Mouse (Mus musculus) A20 (cell line): Measurements from ENCODE around the gene 9230104L09Rik.

Experiments used
- DNase-seq: peaks from one replicate; pipeline ENCODE4 v3.0.0-alpha.2; 2011; ENCODE audit warnings: low read depth, low spot score

9230104L09Rik gene

GRCm38 (mm10) chr2:148864966-148865365 lies at the start of gene 9230104L09Rik:
TSS of gene 9230104L09Rik (minus strand) at chr2:148865038.
- no peak for DNase-seq

DNA sequence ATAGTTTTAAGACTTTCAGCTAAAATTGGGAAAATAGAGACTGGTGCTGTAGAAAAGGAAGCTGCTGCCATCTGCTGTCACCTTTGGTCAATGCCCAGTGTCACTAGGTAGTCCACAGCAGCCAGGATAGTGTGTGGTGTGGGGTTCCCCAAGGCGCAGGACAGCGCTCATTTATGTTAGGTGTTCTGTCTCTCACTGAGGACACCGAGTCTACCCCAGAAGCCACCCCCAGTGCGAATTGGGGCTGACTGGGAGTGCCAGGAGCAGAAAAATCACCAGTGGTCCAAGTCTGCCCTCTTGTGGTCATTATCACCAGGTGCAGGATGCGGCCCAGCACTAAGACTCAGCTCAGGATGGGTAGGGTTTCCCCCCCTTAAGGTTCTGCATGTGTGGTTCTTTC lies 37.4 kb upstream of the 9230104L09Rik start:
- DNase-seq = peak; percentile 66

DNA sequence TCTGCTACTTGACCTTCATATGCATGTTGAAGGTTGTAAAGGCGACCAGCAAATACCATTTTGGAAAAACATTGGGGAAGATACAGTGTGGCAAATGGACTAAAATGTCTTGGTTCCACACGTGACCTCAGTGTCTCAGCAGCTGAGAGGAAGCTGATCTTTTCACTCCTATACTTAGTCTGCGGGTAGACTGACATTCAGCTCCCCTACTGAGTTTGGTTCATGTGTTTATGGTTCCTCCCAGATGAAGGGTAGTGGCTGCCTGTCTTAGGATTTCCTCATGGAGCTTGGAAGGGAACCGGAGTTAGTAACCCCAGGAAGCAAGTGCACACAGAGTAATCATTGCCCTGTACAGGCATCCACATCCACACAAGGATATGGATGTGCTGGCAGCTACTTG lies 35.5 kb upstream of the 9230104L09Rik start:
- no peak for DNase-seq

DNA sequence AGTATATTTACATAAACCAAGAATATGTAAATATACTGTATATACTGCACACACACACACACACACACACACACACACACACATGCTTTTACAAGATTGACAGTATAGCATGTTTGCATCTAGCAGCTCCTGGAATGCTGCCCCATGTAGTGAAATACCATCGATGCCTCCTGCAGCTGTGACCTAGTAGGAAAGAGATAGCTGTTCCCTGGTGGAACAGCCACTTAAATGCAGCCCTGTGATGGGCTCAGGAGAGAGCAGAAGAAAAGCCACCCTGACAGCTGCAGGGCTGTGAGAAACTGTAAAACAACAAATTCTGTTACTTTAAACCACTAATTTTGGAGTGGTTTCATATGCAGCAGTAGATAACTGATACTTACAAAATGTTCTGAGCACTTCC lies 31.4 kb upstream of the 9230104L09Rik start:
- no peak for DNase-seq

DNA sequence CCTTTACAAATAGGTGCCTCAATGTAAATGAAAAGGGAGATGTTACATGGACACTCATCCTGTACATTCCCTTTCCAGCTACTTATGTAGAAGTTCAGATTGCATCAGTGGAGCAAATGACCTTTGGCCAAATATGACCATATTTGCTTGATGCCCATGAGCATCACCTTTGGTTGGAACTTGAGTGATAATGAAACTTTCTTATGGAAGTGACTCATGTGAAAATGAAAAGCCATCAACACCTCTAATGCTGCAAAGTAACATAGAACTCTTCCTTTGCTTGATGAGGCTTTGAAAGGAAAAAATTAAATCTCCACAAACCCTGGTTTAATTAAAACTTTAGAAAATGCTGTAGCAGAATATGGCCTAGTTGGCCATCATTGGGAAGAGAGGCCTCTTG lies 28.3 kb upstream of the 9230104L09Rik start:
- no peak for DNase-seq

GRCm38 (mm10) chr2:148890021-148890851 lies 25.4 kb upstream of the 9230104L09Rik start:
- no peak for DNase-seq

DNA sequence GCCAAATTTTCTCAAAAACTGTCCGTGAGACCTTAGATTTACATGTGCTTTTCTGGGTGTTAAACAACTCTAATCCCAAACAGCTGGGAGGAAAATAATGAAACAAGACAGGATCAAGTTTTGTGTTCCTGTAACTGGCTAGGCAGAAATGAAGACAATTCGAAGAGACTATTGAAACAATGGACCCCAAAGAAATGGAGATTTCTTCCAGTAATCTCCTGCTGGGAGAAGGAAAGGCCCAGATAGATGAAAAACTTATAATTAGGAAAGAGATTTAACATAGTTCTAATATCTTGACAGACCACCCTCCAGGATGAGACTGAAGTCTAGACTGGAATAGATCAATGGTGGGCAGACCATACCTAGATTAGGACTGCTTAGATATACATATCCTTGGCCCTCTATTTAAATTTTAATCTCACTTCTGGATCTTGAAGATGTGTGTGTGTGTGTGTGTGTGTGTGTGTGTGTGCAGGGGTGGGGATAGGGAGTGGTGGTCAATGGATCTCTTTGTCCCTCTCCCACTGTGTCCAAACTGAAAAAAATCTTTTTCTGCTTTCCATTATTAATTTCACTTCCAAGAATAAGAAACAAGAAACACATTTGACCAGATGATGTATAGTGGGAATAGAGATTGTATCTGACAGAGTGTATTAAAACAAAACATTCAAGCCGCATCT lies 24.6 kb upstream of the 9230104L09Rik start:
- no peak for DNase-seq

- no peak for DNase-seq
These were observed 24.0 kb upstream of the 9230104L09Rik start for GRCm38 (mm10) chr2:148888872-148889271.

GRCm38 (mm10) chr2:148884738-148885137 lies 19.9 kb upstream of the 9230104L09Rik start:
- DNase-seq = no peak

- no peak for DNase-seq
These were observed 14.4 kb upstream of the 9230104L09Rik start for GRCm38 (mm10) chr2:148879199-148879598.

DNA sequence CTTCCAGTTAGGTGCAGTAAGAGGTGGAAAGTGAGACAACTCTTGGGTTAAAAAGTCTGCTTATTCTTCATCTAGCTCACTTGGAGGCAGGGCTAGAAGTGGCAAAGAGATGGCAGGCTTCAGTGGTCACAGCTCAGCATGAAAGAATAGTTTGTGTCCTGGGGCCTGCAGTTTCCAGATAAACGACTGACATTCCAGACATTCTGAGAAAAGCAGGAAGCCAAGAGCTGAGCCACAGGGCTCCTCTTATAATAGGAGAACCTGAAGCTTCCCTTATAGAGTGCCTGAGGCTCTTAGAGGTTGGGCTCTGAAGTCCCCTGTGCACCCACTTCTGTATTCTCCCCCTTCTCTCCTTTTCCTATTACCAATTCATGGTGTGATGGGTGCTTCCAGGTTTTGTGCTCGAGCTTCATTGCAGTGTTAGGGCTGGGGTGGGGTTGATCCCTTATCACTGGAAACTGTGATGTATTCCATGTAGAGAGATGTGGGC lies 13.8 kb upstream of the 9230104L09Rik start:
- DNase-seq = no peak

GRCm38 (mm10) chr2:148877016-148877770 lies 12.4 kb upstream of the 9230104L09Rik start:
- peak; percentile 70 for DNase-seq

DNA sequence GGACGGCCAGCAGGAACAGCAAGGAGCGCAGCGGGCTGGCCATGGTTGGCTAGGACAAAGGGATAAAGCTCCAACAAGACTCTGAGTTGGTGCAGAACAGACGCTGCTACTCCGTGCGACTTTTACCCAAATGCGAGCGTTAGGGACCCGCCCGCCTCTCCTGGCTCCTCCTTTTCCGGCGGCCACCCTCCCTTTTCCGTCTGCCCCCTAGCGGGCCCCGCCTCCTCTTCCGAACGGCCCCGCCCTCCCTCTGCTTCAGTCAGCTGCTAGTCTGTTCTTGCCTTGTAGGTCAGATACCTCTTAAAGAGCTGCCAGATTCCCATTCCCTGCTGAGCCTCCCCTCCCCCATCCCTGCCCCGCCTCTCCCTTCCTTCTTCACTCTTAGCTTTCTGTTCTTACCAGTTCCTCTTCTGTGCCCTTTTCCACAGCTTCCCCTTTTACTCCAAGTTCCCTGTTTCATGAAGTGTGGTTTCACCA lies 10.5 kb upstream of the 9230104L09Rik start, which contains the start of gene Cst3:
Gene Cst3, minus strand, starts transcription at position 358 of the 477 bp plus-strand sequence.
- DNase-seq = peak; percentile 89

- no peak for DNase-seq
These were observed 9.9 kb upstream of the 9230104L09Rik start for GRCm38 (mm10) chr2:148874617-148875334.

GRCm38 (mm10) chr2:148874224-148874616 lies 9.4 kb upstream of the 9230104L09Rik start:
- no peak for DNase-seq

- no peak for DNase-seq
These were observed 8.0 kb upstream of the 9230104L09Rik start for GRCm38 (mm10) chr2:148872860-148873259.

GRCm38 (mm10) chr2:148870526-148870925 lies 5.7 kb upstream of the 9230104L09Rik start:
- DNase-seq = no peak

DNA sequence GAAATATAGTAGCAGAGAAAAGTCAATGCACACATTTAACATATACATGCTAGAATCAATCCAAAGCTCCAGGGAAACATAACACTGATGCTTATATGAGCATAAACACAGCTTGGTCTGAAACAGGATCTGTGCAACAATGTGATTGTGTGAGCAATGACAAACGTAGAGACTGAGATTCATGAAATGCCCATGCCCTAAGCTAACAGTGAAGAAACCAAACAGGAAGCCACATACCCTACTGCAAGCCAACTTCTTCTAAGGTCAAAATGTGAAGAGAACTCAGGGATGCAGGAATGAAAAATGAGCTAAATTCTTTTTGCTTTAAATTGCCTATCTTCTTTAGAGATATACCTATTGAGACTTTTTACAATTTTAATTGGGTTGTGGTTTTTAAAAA lies 4.1 kb upstream of the 9230104L09Rik start:
- no peak for DNase-seq

GRCm38 (mm10) chr2:148861693-148862092 lies 3.1 kb downstream of the 9230104L09Rik start:
- no peak for DNase-seq

- no peak for DNase-seq
These were observed 3.8 kb downstream of the 9230104L09Rik start for GRCm38 (mm10) chr2:148860993-148861392.

DNA sequence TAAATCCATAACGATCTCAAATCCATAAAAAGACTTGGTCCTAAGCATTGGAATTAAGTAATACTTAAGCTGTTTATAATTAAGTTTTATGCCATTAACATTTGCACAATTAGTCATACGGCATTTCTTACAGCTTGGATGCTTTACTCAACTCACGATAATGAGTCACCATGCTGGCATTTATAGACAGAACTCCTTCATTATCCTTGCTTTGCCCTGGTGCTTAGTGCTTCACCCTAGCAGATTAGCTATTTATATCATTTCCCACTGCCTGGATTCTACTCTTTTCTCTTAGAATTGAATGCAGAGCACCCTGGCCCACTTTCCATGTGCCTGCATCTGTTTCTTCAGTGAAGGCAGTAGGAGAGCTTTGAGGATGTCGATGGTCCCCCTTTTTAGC lies 7.3 kb downstream of the 9230104L09Rik start:
- no peak for DNase-seq
